Mouse (Mus musculus): ENCODE data around the gene Polr3gl.

DNA sequence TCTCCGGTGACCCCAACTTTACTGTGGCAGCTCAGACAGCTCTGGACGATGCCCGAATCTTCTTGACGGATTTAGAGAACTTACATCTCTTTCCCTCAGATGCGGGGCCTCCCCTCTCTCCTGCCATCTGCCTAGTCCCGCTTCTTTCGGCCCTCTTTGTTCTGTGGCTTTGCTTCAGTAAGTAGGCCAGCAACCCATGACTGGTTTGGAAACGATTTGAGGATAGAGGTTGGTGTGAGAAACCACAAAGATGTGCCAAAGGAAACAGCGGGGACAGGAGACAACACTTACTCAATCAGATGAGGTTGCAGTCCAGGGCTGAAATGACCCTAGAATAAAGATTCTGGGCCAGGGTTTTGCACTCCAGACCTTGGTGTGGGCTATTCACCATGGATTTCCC is 65.5 kb downstream of the Polr3gl start:
- TF ChIP-seq CTCF (conservative IDR thresholded peaks at IDR 0.05; ENCODE audit: insufficient read depth, insufficient read length, low read depth, low read length) = no peak
- no peak for TF ChIP-seq POLR2A (IDR thresholded peaks at IDR 0.05; ENCODE audit: low read depth, low read length)

Data from kidney, adult 2 months (tissue).